ENCODE assay signal across 8 mouse cellular contexts in genomic region chr11:98457367-98458120, GRCm38 (mm10). TPM values are rescaled to one million over a fixed set of nuclear protein-coding genes. Genes with fewer than 3 reads are reported as not detected.
DNase-seq lines count a peak whose midpoint lies in the region; ATAC-seq and TF ChIP-seq lines count a peak whose summit lies in the region.

No protein-coding gene starts in this region.

- no peaks in the 10 kb centered on the region for H3K36me3 ChIP-seq in forebrain, postnatal 0 days (ENCODE audit: insufficient read depth)
- peaks cover 12% of the 10 kb centered on the region for H3K36me3 ChIP-seq in lung, embryonic 15.5 days

- H3K27me3 ChIP-seq in forebrain, postnatal 0 days (ENCODE audit: insufficient read depth, low read length) = peaks cover 12% of the 10 kb centered on the region
- peaks cover 49% of the 10 kb centered on the region for H3K27me3 ChIP-seq in lung, embryonic 15.5 days

- WGBS in forebrain, postnatal 0 days = 2% methylated on average over 48 of the region's 64 CpGs
- WGBS in lung, embryonic 15.5 days = under 1% methylated on average over 46 of the region's 64 CpGs
- WGBS in olfactory bulb, adult 2 months = under 1% methylated on average over 61 of the region's 64 CpGs

- H3K9me3 ChIP-seq in forebrain, postnatal 0 days (ENCODE audit: low read length) = no peaks in the 10 kb centered on the region
- no peaks in the 10 kb centered on the region for H3K9me3 ChIP-seq in lung, embryonic 15.5 days

- peak overlapping the region; percentile 54; the same call in 1 of the 2 replicates for H3K27ac ChIP-seq in forebrain, postnatal 0 days (ENCODE audit: low read depth, low read length)
- peak overlapping the region; percentile 41 for H3K27ac ChIP-seq in lung, embryonic 15.5 days
- no peak overlapping the region for H3K27ac ChIP-seq in olfactory bulb, adult 2 months (ENCODE audit: insufficient read depth, low read depth, low read length)

- no peaks in the 10 kb centered on the region for H3K4me1 ChIP-seq in forebrain, postnatal 0 days (ENCODE audit: insufficient read depth)
- H3K4me1 ChIP-seq in lung, embryonic 15.5 days = peaks cover 11% of the 10 kb centered on the region
- H3K4me1 ChIP-seq in olfactory bulb, adult 2 months (ENCODE audit: control insufficient read depth, insufficient read depth, low read length) = peaks cover 13% of the 10 kb centered on the region

- no peak for TF ChIP-seq POLR2A in olfactory bulb, adult 2 months (IDR thresholded peaks at IDR 0.05; ENCODE audit: insufficient read depth, low read depth, low read length)

- peak; percentile 71 for TF ChIP-seq CTCF in forebrain, postnatal 0 days (IDR thresholded peaks at IDR 0.05; ENCODE audit: low read depth)
- peak; percentile 37 for TF ChIP-seq CTCF in olfactory bulb, adult 2 months (IDR thresholded peaks at IDR 0.05; ENCODE audit: insufficient read depth, low read depth, low read length)

- peak overlapping the region; percentile 59 for H3K9ac ChIP-seq in forebrain, postnatal 0 days
- peak overlapping the region; percentile 54 for H3K9ac ChIP-seq in lung, embryonic 15.5 days

- peak overlapping the region; percentile 78 for H3K4me2 ChIP-seq in forebrain, postnatal 0 days (ENCODE audit: low read depth)
- H3K4me2 ChIP-seq in lung, embryonic 15.5 days = peak overlapping the region; percentile 90

- H3K4me3 ChIP-seq in forebrain, postnatal 0 days (ENCODE audit: low read depth, low read length) = peak overlapping the region; percentile 56
- peak overlapping the region; percentile 59 for H3K4me3 ChIP-seq in lung, embryonic 15.5 days
- peak overlapping the region; percentile 47 for H3K4me3 ChIP-seq in olfactory bulb, adult 2 months (ENCODE audit: insufficient read depth, low read depth, low read length)

- ATAC-seq in cerebellum, adult (ENCODE audit: insufficient number of reproducible peaks, low FRiP score, low TSS enrichment) = peak; percentile 68; the same call in 1 of the 2 replicates
- ATAC-seq in forebrain, postnatal 0 days = peak; percentile 86
- peak; percentile 78 for ATAC-seq in lung, embryonic 15.5 days (ENCODE audit: borderline replicate concordance, extremely low read depth, low FRiP score, low TSS enrichment)

- DNase-seq in ES-CJ7 (ENCODE audit: low read depth, low spot score) = peak; percentile 94
- DNase-seq in forebrain, postnatal 0 days = peak; percentile 92
- peak; percentile 93 for DNase-seq in heart, postnatal 4 days
- peak; percentile 50 to 72 for DNase-seq in layer of hippocampus, adult 8-10 months (ENCODE audit: low spot score in 2 of 2)
- peak; percentile 90 to 94 for DNase-seq in thymus, adult 18-20 months

RNA-seq across cellular contexts. Expression of gene Grb7, which starts 11.3 kb away (rescaled TPM):
- 1.2 and 2.1 TPM in 2 replicates for total RNA-seq in forebrain, postnatal 0 days (2014; rRNA removed)
- polyA plus RNA-seq in forebrain, postnatal 0 days (2015; fragmentation: Nextera tagmentation; extraction: Ambion mirVana) = 0.88 and 1.3 TPM in 2 replicates
- total RNA-seq in heart, postnatal 4 days (2021) = not detected
- total RNA-seq in layer of hippocampus, adult 8-10 months (2022) = 1 to 10 TPM; 2.6 to 3.5 (median 2.9) TPM
- polyA plus RNA-seq in lung, embryonic 15.5 days (2015; fragmentation: Nextera tagmentation; extraction: Ambion mirVana) = 45.3 and 49.6 TPM in 2 replicates
- not detected in 2 replicates for polyA plus RNA-seq in olfactory bulb, adult 2 months (2012; ENCODE audit: insufficient read depth, insufficient read length, low replicate concordance, missing spikeins)

RNA-seq across cellular contexts. Expression of gene Mien1, which starts 18.8 kb away (rescaled TPM):
- 73.1 and 105 TPM in 2 replicates for total RNA-seq in forebrain, postnatal 0 days (2014; rRNA removed)
- polyA plus RNA-seq in forebrain, postnatal 0 days (2015; fragmentation: Nextera tagmentation; extraction: Ambion mirVana) = 272 and 326 TPM in 2 replicates
- total RNA-seq in heart, postnatal 4 days (2021) = 10 to 100 TPM; 46.9 to 49.0 TPM
- total RNA-seq in layer of hippocampus, adult 8-10 months (2022) = 10 to 100 TPM; 83.9 to 93.8 (median 89.8) TPM
- 76.8 and 78.0 TPM in 2 replicates for polyA plus RNA-seq in lung, embryonic 15.5 days (2015; fragmentation: Nextera tagmentation; extraction: Ambion mirVana)
- not detected in 2 replicates for polyA plus RNA-seq in olfactory bulb, adult 2 months (2012; ENCODE audit: insufficient read depth, insufficient read length, low replicate concordance, missing spikeins)

RNA-seq across cellular contexts. Expression of gene Erbb2, which starts 45.3 kb away (rescaled TPM):
- 3.8 and 4.9 TPM in 2 replicates for total RNA-seq in forebrain, postnatal 0 days (2014; rRNA removed)
- polyA plus RNA-seq in forebrain, postnatal 0 days (2015; fragmentation: Nextera tagmentation; extraction: Ambion mirVana) = 2.4 and 3.7 TPM in 2 replicates
- total RNA-seq in heart, postnatal 4 days (2021) = 10 to 100 TPM; 24.1 to 27.0 TPM
- total RNA-seq in layer of hippocampus, adult 8-10 months (2022) = 1 to 10 TPM; 2.1 to 3.5 (median 2.9) TPM
- 37.2 and 39.4 TPM in 2 replicates for polyA plus RNA-seq in lung, embryonic 15.5 days (2015; fragmentation: Nextera tagmentation; extraction: Ambion mirVana)
- not detected in 2 replicates for polyA plus RNA-seq in olfactory bulb, adult 2 months (2012; ENCODE audit: insufficient read depth, insufficient read length, low replicate concordance, missing spikeins)

RNA-seq across cellular contexts. Expression of gene Pgap3, which starts 57.3 kb away (rescaled TPM):
- total RNA-seq in forebrain, postnatal 0 days (2014; rRNA removed) = 10.9 and 11.0 TPM in 2 replicates
- polyA plus RNA-seq in forebrain, postnatal 0 days (2015; fragmentation: Nextera tagmentation; extraction: Ambion mirVana) = 7.1 and 7.6 TPM in 2 replicates
- 10 to 100 TPM; 19.6 to 20.5 TPM for total RNA-seq in heart, postnatal 4 days (2021)
- total RNA-seq in layer of hippocampus, adult 8-10 months (2022) = 10 to 100 TPM in 2 of 4 experiments, 1 to 10 TPM in 2; 8.7 to 11.7 (median 9.6) TPM
- 13.0 and 14.7 TPM in 2 replicates for polyA plus RNA-seq in lung, embryonic 15.5 days (2015; fragmentation: Nextera tagmentation; extraction: Ambion mirVana)
- polyA plus RNA-seq in olfactory bulb, adult 2 months (2012; ENCODE audit: insufficient read depth, insufficient read length, low replicate concordance, missing spikeins) = not detected in 2 replicates
